Mouse (Mus musculus) CH12.LX (cell line): Measurements from ENCODE around the gene Hyal2. TPM values are rescaled to one million over a fixed set of nuclear protein-coding genes. Genes with fewer than 3 reads are reported as not detected.

ENCODE experiments used
- DNase-seq: peaks from one replicate; pipeline ENCODE4 v3.0.0-alpha.2; 2013; ENCODE audit errors: extremely low read depth
- H3K27ac ChIP-seq: 2 replicates; pipeline ENCODE4 v1.5.1; 2012; ENCODE audit warnings: low read depth, mild to moderate bottlenecking, control low read depth, moderate library complexity; ENCODE audit not compliant: insufficient read depth
- H3K27me3 ChIP-seq: replicated peaks from 2 replicates; pipeline ENCODE3; 2012; ENCODE audit warnings: inconsistent platforms
- H3K36me3 ChIP-seq, 2 experiments: replicated peaks in 1 of 2; 2 replicates each; pipeline versions ENCODE3 to v1.6.1; 2012; ENCODE audit warnings: inconsistent platforms in 1 of 2, low read length in 1 of 2, mild to moderate bottlenecking in 1 of 2, mixed read lengths in 1 of 2, moderate library complexity in 1 of 2; ENCODE audit not compliant: control insufficient read depth in 1 of 2, insufficient read depth in 1 of 2
- H3K4me1 ChIP-seq, 2 experiments: 2 replicates each; pipeline ENCODE4 v1.6.1; 2012; ENCODE audit warnings: inconsistent platforms in 1 of 2, moderate library complexity in 1 of 2; ENCODE audit not compliant: insufficient read depth in 2 of 2, control insufficient read depth in 1 of 2
- H3K4me2 ChIP-seq: 2 replicates; pipeline ENCODE4 v1.6.1; 2012; ENCODE audit warnings: low read depth, mild to moderate bottlenecking, control low read depth; ENCODE audit not compliant: poor library complexity, insufficient read depth, severe bottlenecking
- H3K4me3 ChIP-seq, 3 experiments: fragments of 150-350 bp in 1 of 3; sonication (generic) in 1 of 3; replicated peaks in 1 of 3; 2 replicates each; pipeline versions ENCODE3 to v1.5.1; 2011 to 2012; ENCODE audit warnings: low read depth in 2 of 3, low read length in 2 of 3, mild to moderate bottlenecking in 2 of 3, moderate library complexity in 2 of 3, control low read depth in 1 of 3, improper control_type of control experiment in 1 of 3, inconsistent platforms in 1 of 3, mixed read lengths in 1 of 3; ENCODE audit not compliant: poor library complexity in 1 of 3
- H3K79me2 ChIP-seq: replicated peaks from 2 replicates; pipeline ENCODE4 v1.6.1; 2012; ENCODE audit warnings: mild to moderate bottlenecking, moderate library complexity; ENCODE audit not compliant: control insufficient read depth, poor library complexity, insufficient read depth, severe bottlenecking; ENCODE audit errors: extremely low read depth
- H3K9ac ChIP-seq: 2 replicates; pipeline ENCODE4 v1.6.1; 2012; ENCODE audit warnings: low read depth, mild to moderate bottlenecking, control low read depth, moderate library complexity; ENCODE audit not compliant: insufficient read depth
- H3K9me3 ChIP-seq: replicated peaks from 2 replicates; pipeline ENCODE3; 2012; ENCODE audit warnings: low read length, inconsistent platforms, mixed read lengths
- CHD2 ChIP-seq: IDR thresholded peaks from 2 replicates; pipeline ENCODE4 v1.6.1; 2011; ENCODE audit warnings: low read length, improper control_type of control experiment
- E2F4 ChIP-seq: IDR thresholded peaks from 2 replicates; pipeline ENCODE4 v1.6.1; 2011; ENCODE audit warnings: low read depth, low read length, improper control_type of control experiment; ENCODE audit not compliant: insufficient replicate concordance
- EP300 ChIP-seq: IDR thresholded peaks from 2 replicates; pipeline ENCODE4 v1.6.1; 2011; ENCODE audit warnings: low read length, improper control_type of control experiment
- HCFC1 ChIP-seq: IDR thresholded peaks from 2 replicates; pipeline ENCODE4 v1.6.1; 2012; ENCODE audit warnings: low read depth, mild to moderate bottlenecking, inconsistent platforms, low read length, improper control_type of control experiment
- JUN ChIP-seq: IDR thresholded peaks from 2 replicates; pipeline ENCODE4 v1.6.1; 2011; ENCODE audit warnings: low read depth, mild to moderate bottlenecking, low read length, improper control_type of control experiment, moderate library complexity; ENCODE audit not compliant: insufficient read depth
- JUND ChIP-seq: conservative IDR thresholded peaks from 2 replicates; pipeline ENCODE4 v1.6.1; 2011; ENCODE audit warnings: low read depth, low read length, improper control_type of control experiment
- MAX ChIP-seq: IDR thresholded peaks from 2 replicates; pipeline ENCODE4 v1.6.1; 2011; ENCODE audit warnings: low read length, improper control_type of control experiment
- MAZ ChIP-seq: IDR thresholded peaks from 2 replicates; pipeline ENCODE4 v1.6.1; 2012; ENCODE audit warnings: low read depth, mild to moderate bottlenecking, inconsistent platforms, low read length, improper control_type of control experiment, moderate library complexity
- NELFE ChIP-seq: IDR thresholded peaks from 2 replicates; pipeline ENCODE4 v1.6.1; 2011; ENCODE audit warnings: low read depth, low read length, improper control_type of control experiment
- NRF1 ChIP-seq: IDR thresholded peaks from 2 replicates; pipeline ENCODE4 v1.6.1; 2014; ENCODE audit warnings: low read depth, mild to moderate bottlenecking, inconsistent platforms, low read length, improper control_type of control experiment, moderate library complexity
- POLR2AphosphoS2 ChIP-seq: IDR thresholded peaks from 2 replicates; pipeline ENCODE4 v1.6.1; 2011; ENCODE audit warnings: low read depth, low read length, improper control_type of control experiment
- RCOR1 ChIP-seq: conservative IDR thresholded peaks from 2 replicates; pipeline ENCODE4 v1.6.1; 2012; ENCODE audit warnings: low read depth, mild to moderate bottlenecking, inconsistent platforms, low read length, improper control_type of control experiment
- SIN3A ChIP-seq: IDR thresholded peaks from 2 replicates; pipeline ENCODE4 v1.6.1; 2012; ENCODE audit warnings: low read length, improper control_type of control experiment, inconsistent platforms
- TBP ChIP-seq: conservative IDR thresholded peaks from 2 replicates; pipeline ENCODE4 v1.6.1; 2011; ENCODE audit warnings: low read depth, low read length, improper control_type of control experiment
- ZC3H11A ChIP-seq: IDR thresholded peaks from 2 replicates; pipeline ENCODE4 v1.6.1; 2012; ENCODE audit warnings: low read depth, mild to moderate bottlenecking, inconsistent platforms, low read length, improper control_type of control experiment
- ZKSCAN1 ChIP-seq: IDR thresholded peaks from 2 replicates; pipeline ENCODE4 v1.6.1; 2012; ENCODE audit warnings: low read depth, inconsistent platforms, low read length, improper control_type of control experiment, borderline replicate concordance
- ZMIZ1 ChIP-seq: IDR thresholded peaks from 2 replicates; pipeline ENCODE4 v1.6.1; 2012; ENCODE audit warnings: low read depth, mild to moderate bottlenecking, inconsistent platforms, low read length, improper control_type of control experiment
- dilution Hi-C: fragments of 300-500 bp; cut with MboI; formaldehyde crosslinking; loops from 2 replicates; pipeline ENCODE4 v1.14.3; 2020; ENCODE audit warnings: low sequenced_read_pairs; ENCODE audit not compliant: extremely low pct_unique_long_range_greater_than_20kb, extremely low pct_ligation_motif_present
- in situ Hi-C: fragments of 300-500 bp; cut with MboI; formaldehyde crosslinking; loops from 3 replicates; pipeline ENCODE4 v1.14.3; 2019; ENCODE audit warnings: low sequenced_read_pairs, low pct_ligation_motif_present, low pct_unique_long_range_greater_than_20kb, mixed read lengths
- polyA plus RNA-seq: library from polyadenylated mRNA; unstranded; fragments of >175 nt; gene quantifications from 2 replicates; pipeline ENCODE4 v1.2.1, GENCODE M21; 2012; ENCODE audit warnings: low read depth; ENCODE audit not compliant: insufficient read length
- total RNA-seq, 2 experiments: library from RNA; depleted of rRNA; stranded (reverse); fragments of 300-350 nt in 1 of 2; fragments of >200 nt in 1 of 2; gene quantifications; 2 replicates each; pipeline ENCODE4 v1.2.3; 2012 to 2014

Hyal2 gene
- total and polyA plus RNA-seq, 3 experiments: 16.4 to 30.9 (median 26.8) TPM

DNA sequence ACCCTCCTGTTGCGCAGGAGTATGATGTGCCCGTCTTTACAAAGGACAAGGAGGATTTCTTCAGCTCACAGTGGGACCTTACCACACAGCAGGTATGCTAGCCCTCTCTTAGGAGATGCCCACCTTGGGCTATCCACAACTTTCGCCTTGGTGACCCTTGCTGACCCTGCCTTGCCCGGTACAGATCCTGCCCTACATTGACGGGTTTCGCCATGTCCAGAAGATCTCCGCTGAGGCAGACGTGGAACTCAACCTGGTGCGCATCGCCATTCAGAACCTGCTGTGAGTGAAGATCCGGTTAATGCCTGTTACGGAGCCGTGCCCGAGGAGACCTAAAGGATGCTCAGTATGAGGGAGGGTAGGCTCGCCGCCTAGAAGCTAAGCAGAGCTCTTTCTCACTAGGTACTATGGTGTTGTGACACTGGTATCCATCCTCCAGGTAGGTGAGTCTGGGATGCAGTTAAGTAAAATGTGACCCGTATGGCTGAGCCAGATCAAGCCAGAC is 23.5 kb upstream of the Hyal2 start:
- no peak overlapping the region for H3K4me2 ChIP-seq
- H3K79me2 ChIP-seq: no peaks in the 10 kb centered on the region
- H3K9me3 ChIP-seq: no peaks in the 10 kb centered on the region
- H3K4me1 ChIP-seq: peaks cover 5 to 45% of the 10 kb centered on the region in 2 experiments; a peak in 2 of 4 replicates
- H3K4me3 ChIP-seq: no peak overlapping the region
- H3K27me3 ChIP-seq: no peaks in the 10 kb centered on the region
- H3K36me3 ChIP-seq: peaks cover 29 to 39% of the 10 kb centered on the region in 2 experiments
- in situ Hi-C loops: no loop called here
- TF ChIP-seq MAX (no peak), E2F4 (no peak), EP300 (no peak), ZKSCAN1 (no peak), POLR2AphosphoS2 (no peak), SIN3A (no peak), MAZ (no peak), TBP (no peak), CHD2 (no peak), JUN (no peak), ZC3H11A (no peak), NELFE (no peak), NRF1 (no peak), ZMIZ1 (no peak)
- dilution Hi-C loops: no loop called here
- DNase-seq: no peak
- H3K27ac ChIP-seq: no peak overlapping the region
- H3K9ac ChIP-seq: no peak overlapping the region

DNA sequence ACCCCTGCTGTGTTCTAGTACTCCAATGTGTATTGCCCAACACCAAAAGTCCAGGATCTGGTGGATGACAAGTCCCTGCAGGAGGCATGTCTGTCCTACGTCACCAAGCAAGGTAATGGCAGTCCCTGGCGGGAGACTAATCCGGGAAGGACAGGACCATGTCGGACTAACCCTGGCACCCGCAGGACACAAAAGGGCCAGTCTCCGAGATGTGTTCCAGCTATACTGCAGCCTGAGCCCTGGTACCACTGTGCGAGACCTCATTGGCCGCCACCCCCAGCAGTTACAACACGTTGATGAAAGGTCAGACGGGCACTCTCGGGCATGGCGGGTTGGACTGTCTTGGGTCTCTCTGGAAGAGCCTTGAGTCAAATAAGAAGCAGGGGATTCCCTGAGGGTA is 23.0 kb upstream of the Hyal2 start:
- H3K4me2 ChIP-seq: no peak overlapping the region
- H3K27me3 ChIP-seq: no peaks in the 10 kb centered on the region
- no peak overlapping the region for H3K9ac ChIP-seq
- H3K9me3 ChIP-seq: no peaks in the 10 kb centered on the region
- no peak for TF ChIP-seq ZMIZ1
- TF ChIP-seq RCOR1: no peak
- TF ChIP-seq JUND: no peak
- TF ChIP-seq HCFC1: no peak
- TF ChIP-seq MAX: no peak
- dilution Hi-C loops: no loop called here
- in situ Hi-C loops: no loop called here
- H3K36me3 ChIP-seq: peaks cover 24 to 34% of the 10 kb centered on the region in 2 experiments
- DNase-seq: no peak
- H3K79me2 ChIP-seq: no peaks in the 10 kb centered on the region
- H3K4me1 ChIP-seq: peaks cover 5 to 45% of the 10 kb centered on the region in 2 experiments; a peak in 2 of 4 replicates
- H3K27ac ChIP-seq: no peak overlapping the region
- H3K4me3 ChIP-seq: no peak overlapping the region
